Mouse (Mus musculus) intestine, postnatal 0 days (tissue): ENCODE measurements around the gene Mad2l2. TPM values are rescaled to one million over a fixed set of nuclear protein-coding genes. Genes with fewer than 3 reads are reported as not detected.

Experiments used
- ATAC-seq: fragments of 200-750 bp; cut with Nextera tagmentation; 2 replicates; pipeline ENCODE4 v1.8.0; 2017; ENCODE audit warnings: mild to moderate bottlenecking, moderate TSS enrichment, moderate library complexity
- H3K27ac ChIP-seq: fragments of 300-500 bp; sonication (generic); 2 replicates; pipeline ENCODE4 v1.5.1; 2014; ENCODE audit warnings: mild to moderate bottlenecking, low read depth, low read length, moderate library complexity
- H3K27me3 ChIP-seq: fragments of 300-500 bp; sonication (generic); replicated peaks from 2 replicates; pipeline ENCODE4 v1.6.1; 2014; ENCODE audit warnings: low read length, mixed read lengths; ENCODE audit not compliant: control insufficient read depth, insufficient read depth
- H3K36me3 ChIP-seq: fragments of 300-500 bp; sonication (generic); 2 replicates; pipeline ENCODE4 v1.6.1; 2014; ENCODE audit warnings: mild to moderate bottlenecking, moderate library complexity; ENCODE audit not compliant: control insufficient read depth, insufficient read depth
- H3K4me1 ChIP-seq: fragments of 300-500 bp; sonication (generic); replicated peaks from 2 replicates; pipeline ENCODE4 v1.6.1; 2014; ENCODE audit warnings: antibody characterized with exemption, low read length, mixed read lengths; ENCODE audit not compliant: control insufficient read depth, insufficient read depth
- H3K4me2 ChIP-seq: fragments of 300-500 bp; sonication (generic); replicated peaks from 2 replicates; pipeline ENCODE4 v1.6.1; 2014; ENCODE audit warnings: low read depth, mild to moderate bottlenecking, moderate library complexity
- H3K4me3 ChIP-seq: fragments of 300-500 bp; sonication (generic); 2 replicates; pipeline ENCODE4 v1.5.1; 2014; ENCODE audit warnings: low read depth, low read length
- H3K9ac ChIP-seq: fragments of 300-500 bp; sonication (generic); 2 replicates; pipeline ENCODE4 v1.6.1; 2014; ENCODE audit warnings: mild to moderate bottlenecking, low read depth, low read length
- H3K9me3 ChIP-seq: fragments of 300-500 bp; sonication (generic); 2 replicates; pipeline ENCODE4 v1.6.1; 2016; ENCODE audit warnings: mixed run types; ENCODE audit not compliant: control insufficient read depth
- CTCF ChIP-seq: sonication (generic); IDR thresholded peaks from 2 replicates; pipeline ENCODE4 v1.5.1; 2016; ENCODE audit warnings: low read depth, mild to moderate bottlenecking, control low read depth, antibody characterized with exemption, moderate library complexity
- WGBS: fragments of 180-500 bp; shearing (Covaris S2); extraction: QIAGEN DNeasy Blood & Tissue Kit; methylation state at CpG from one replicate; pipeline ENCODE4 v1.1.7; 2014; 5-methylcytosine and 5-hydroxymethylcytosine counted together
- polyA plus RNA-seq: library from polyadenylated mRNA; unstranded; fragments of >200 nt; fragmentation: Nextera tagmentation; extraction: Ambion mirVana; gene quantifications from 2 replicates; pipeline ENCODE4 v1.2.1, GENCODE M21; 2015

The Mad2l2 gene
- polyA plus RNA-seq, 1 experiment from 2014 or later = 24.9 TPM

- no peak for TF ChIP-seq CTCF
- WGBS = 76% methylated on average over 7 of the region's 7 CpGs
These were observed 20.1 kb downstream of the Mad2l2 start for GRCm38 (mm10) chr4:148150242-148150641.

GRCm38 (mm10) chr4:148150953-148151266, 20.7 kb downstream of the Mad2l2 start:
- no peak for ATAC-seq
- Histone ChIP-seq H3K4me2 (peak overlapping the region; percentile 97), H3K4me1 (no peaks in the 10 kb centered on the region), H3K36me3 (peaks cover 14% of the 10 kb centered on the region; the same call in 1 of the 2 replicates), H3K9ac (peak overlapping the region; percentile 80), H3K27ac (peak overlapping the region; percentile 96; the same call in 1 of the 2 replicates), H3K4me3 (peak overlapping the region; percentile 72), H3K9me3 (no peaks in the 10 kb centered on the region), H3K27me3 (no peaks in the 10 kb centered on the region)
- TF ChIP-seq CTCF = no peak
- 12% methylated on average over 3 of the region's 3 CpGs for WGBS

More at GRCm38 (mm10) chr4:148150242-148150641, 20.1 kb downstream of the Mad2l2 start:
- H3K27ac ChIP-seq = no peak overlapping the region
- H3K27me3 ChIP-seq = no peaks in the 10 kb centered on the region
- H3K4me3 ChIP-seq = no peak overlapping the region
- H3K4me2 ChIP-seq = 0 out of 2 replicates have a peak overlapping the region, but pooled peaks have one; percentile 97
- H3K9me3 ChIP-seq = no peaks in the 10 kb centered on the region
- H3K36me3 ChIP-seq = peaks cover 20% of the 10 kb centered on the region; the same call in 1 of the 2 replicates
- H3K9ac ChIP-seq = no peak overlapping the region
- ATAC-seq = no peak
- no peaks in the 10 kb centered on the region for H3K4me1 ChIP-seq

GRCm38 (mm10) chr4:148151267-148152168, 21.3 kb downstream of the Mad2l2 start, which contains the start of gene Fbxo6:
TSS of gene Fbxo6 (minus strand) at chr4:148152140.
- ATAC-seq = peak; percentile 88
- no peaks in the 10 kb centered on the region for H3K27me3 ChIP-seq
- peak within 1 kb of the TSS; percentile 80 for H3K9ac ChIP-seq
- H3K4me1 ChIP-seq = no peaks in the 10 kb centered on the region
- no peaks in the 10 kb centered on the region for H3K9me3 ChIP-seq
- H3K4me3 ChIP-seq = peak within 1 kb of the TSS; percentile 72
- H3K4me2 ChIP-seq = peak within 1 kb of the TSS; percentile 97
- peak; percentile 82 for TF ChIP-seq CTCF
- peaks cover 8% of the 10 kb centered on the region; the same call in 1 of the 2 replicates for H3K36me3 ChIP-seq
- peak within 1 kb of the TSS; percentile 96 for H3K27ac ChIP-seq
- WGBS = under 1% methylated on average over 62 of the region's 67 CpGs

GRCm38 (mm10) chr4:148152547-148152946, 22.4 kb downstream of the Mad2l2 start:
- Histone ChIP-seq H3K9ac (no peak overlapping the region), H3K4me2 (no peak overlapping the region), H3K27ac (no peak overlapping the region), H3K27me3 (no peaks in the 10 kb centered on the region), H3K9me3 (no peaks in the 10 kb centered on the region), H3K36me3 (no peaks in the 10 kb centered on the region; the same call in 1 of the 2 replicates), H3K4me1 (no peaks in the 10 kb centered on the region), H3K4me3 (no peak overlapping the region)
- 90% methylated on average over 5 of the region's 5 CpGs for WGBS
- no peak for ATAC-seq
- TF ChIP-seq CTCF = no peak

GRCm38 (mm10) chr4:148154006-148154405, 23.8 kb downstream of the Mad2l2 start:
- Histone ChIP-seq H3K36me3 (no peaks in the 10 kb centered on the region; the same call in 1 of the 2 replicates), H3K4me2 (no peak overlapping the region), H3K4me1 (no peaks in the 10 kb centered on the region), H3K4me3 (no peak overlapping the region), H3K27ac (no peak overlapping the region), H3K27me3 (no peaks in the 10 kb centered on the region; the same call in 1 of the 2 replicates), H3K9me3 (no peaks in the 10 kb centered on the region), H3K9ac (no peak overlapping the region)
- TF ChIP-seq CTCF = no peak
- WGBS = 87% methylated on average over 4 of the region's 4 CpGs
- no peak for ATAC-seq

- Histone ChIP-seq H3K27ac (no peak overlapping the region), H3K36me3 (no peaks in the 10 kb centered on the region; the same call in 1 of the 2 replicates), H3K9ac (no peak overlapping the region), H3K4me2 (no peak overlapping the region), H3K4me3 (no peak overlapping the region), H3K9me3 (no peaks in the 10 kb centered on the region), H3K27me3 (peaks cover 2% of the 10 kb centered on the region; the same call in 1 of the 2 replicates), H3K4me1 (no peaks in the 10 kb centered on the region)
- peak; percentile 69 for TF ChIP-seq CTCF
- WGBS = 63% methylated on average over 3 of the region's 3 CpGs
- ATAC-seq = no peak
These were observed 24.8 kb downstream of the Mad2l2 start for GRCm38 (mm10) chr4:148154982-148155381.
